Mouse (Mus musculus) heart, embryonic 10.5 days (tissue): ENCODE measurements at regions not wholly inside any gene's neighbourhood (a gene's known extent, or its start where the extent isn't known, plus 50 kb on each side); places are given as distances from the start of the nearest gene placed in this dataset.

Experiments used
- DNase-seq: peaks from one replicate; pipeline ENCODE4 v3.0.0-alpha.2; 2017; ENCODE audit warnings: low spot score
- H3K27ac ChIP-seq: fragments of 300-500 bp; sonication (generic); 2 replicates; pipeline ENCODE4 v1.5.1; 2016; ENCODE audit warnings: mild to moderate bottlenecking
- H3K27me3 ChIP-seq: fragments of 300-500 bp; sonication (generic); 2 replicates; pipeline ENCODE4 v1.6.1; 2016; ENCODE audit warnings: mild to moderate bottlenecking; ENCODE audit not compliant: poor library complexity, insufficient read depth, severe bottlenecking
- H3K36me3 ChIP-seq: fragments of 300-500 bp; sonication (generic); 2 replicates; pipeline ENCODE4 v1.6.1; 2016; ENCODE audit warnings: mild to moderate bottlenecking, moderate library complexity
- H3K4me1 ChIP-seq: fragments of 300-500 bp; sonication (generic); 2 replicates; pipeline ENCODE4 v1.6.1; 2016; ENCODE audit warnings: mild to moderate bottlenecking
- H3K4me3 ChIP-seq: fragments of 300-500 bp; sonication (generic); 2 replicates; pipeline ENCODE4 v1.5.1; 2016; ENCODE audit warnings: mild to moderate bottlenecking, moderate library complexity
- H3K9me3 ChIP-seq: fragments of 300-500 bp; sonication (generic); 2 replicates; pipeline ENCODE4 v1.6.1; 2016; ENCODE audit warnings: mild to moderate bottlenecking, moderate library complexity
- WGBS: fragments of 180-500 bp; shearing (Covaris S2); methylation state at CpG from one replicate; pipeline ENCODE4 v1.1.7; 2016; 5-methylcytosine and 5-hydroxymethylcytosine counted together

- no peak for DNase-seq
- H3K27me3 ChIP-seq = no peaks in the 10 kb centered on the region
- H3K4me1 ChIP-seq = peaks cover 7% of the 10 kb centered on the region
- no peaks in the 10 kb centered on the region for H3K36me3 ChIP-seq
- no peak overlapping the region for H3K4me3 ChIP-seq
- peak overlapping the region; percentile 31; the same call in 1 of the 2 replicates for H3K27ac ChIP-seq
- no peaks in the 10 kb centered on the region for H3K9me3 ChIP-seq
- 51% methylated on average over 4 of the region's 4 CpGs for WGBS
These were observed 329.2 kb upstream of the Nfe2l3 start for GRCm38 (mm10) chr6:51103236-51103635.

- no peak overlapping the region; the same call in 1 of the 2 replicates for H3K27ac ChIP-seq
- H3K27me3 ChIP-seq = no peaks in the 10 kb centered on the region
- no peaks in the 10 kb centered on the region for H3K36me3 ChIP-seq
- H3K4me1 ChIP-seq = peaks cover 14% of the 10 kb centered on the region
- H3K4me3 ChIP-seq = no peak overlapping the region
- WGBS = 84% methylated on average over 5 of the region's 5 CpGs
- H3K9me3 ChIP-seq = no peaks in the 10 kb centered on the region
- DNase-seq = no peak
These were observed 328.1 kb upstream of the Nfe2l3 start for GRCm38 (mm10) chr6:51104336-51104735.

GRCm38 (mm10) chr6:51108336-51108956, 324.0 kb upstream of the Nfe2l3 start:
- peak overlapping the region; percentile 8; the same call in 1 of the 2 replicates for H3K4me3 ChIP-seq
- no peaks in the 10 kb centered on the region for H3K27me3 ChIP-seq
- no peaks in the 10 kb centered on the region for H3K36me3 ChIP-seq
- peaks cover 10% of the 10 kb centered on the region for H3K4me1 ChIP-seq
- peak overlapping the region; percentile 80 for H3K27ac ChIP-seq
- peak; percentile 77 for DNase-seq
- 13% methylated on average over 8 of the region's 8 CpGs for WGBS
- no peaks in the 10 kb centered on the region for H3K9me3 ChIP-seq

GRCm38 (mm10) chr6:51110596-51110995, 321.9 kb upstream of the Nfe2l3 start:
- H3K27ac ChIP-seq = no peak overlapping the region
- DNase-seq = peak; percentile 55
- no peaks in the 10 kb centered on the region for H3K9me3 ChIP-seq
- H3K36me3 ChIP-seq = no peaks in the 10 kb centered on the region
- H3K4me3 ChIP-seq = no peak overlapping the region
- peaks cover 10% of the 10 kb centered on the region for H3K4me1 ChIP-seq
- WGBS = 91% methylated on average over 3 of the region's 3 CpGs
- no peaks in the 10 kb centered on the region for H3K27me3 ChIP-seq

GRCm38 (mm10) chr6:51114604-51115333, 317.7 kb upstream of the Nfe2l3 start:
- DNase-seq = no peak
- Histone ChIP-seq H3K4me1 (peaks cover 12% of the 10 kb centered on the region), H3K9me3 (no peaks in the 10 kb centered on the region), H3K27me3 (no peaks in the 10 kb centered on the region), H3K27ac (no peak overlapping the region), H3K4me3 (no peak overlapping the region), H3K36me3 (no peaks in the 10 kb centered on the region)
- WGBS = 81% methylated on average over 10 of the region's 10 CpGs

- no peak overlapping the region for H3K27ac ChIP-seq
- H3K9me3 ChIP-seq = no peaks in the 10 kb centered on the region
- H3K27me3 ChIP-seq = no peaks in the 10 kb centered on the region
- DNase-seq = no peak
- no peaks in the 10 kb centered on the region for H3K36me3 ChIP-seq
- H3K4me3 ChIP-seq = no peak overlapping the region
- H3K4me1 ChIP-seq = peaks cover 16% of the 10 kb centered on the region
- 63% methylated on average over 9 of the region's 9 CpGs for whole genome bisulfite sequencing
These were observed 313.5 kb upstream of the Nfe2l3 start for GRCm38 (mm10) chr6:51118833-51119535.

- Histone ChIP-seq H3K27me3 (no peaks in the 10 kb centered on the region), H3K9me3 (no peaks in the 10 kb centered on the region), H3K4me1 (peaks cover 16% of the 10 kb centered on the region), H3K4me3 (no peak overlapping the region), H3K36me3 (no peaks in the 10 kb centered on the region), H3K27ac (no peak overlapping the region)
- DNase-seq = no peak
- 79% methylated on average over 12 of the region's 12 CpGs for WGBS
These were observed 312.7 kb upstream of the Nfe2l3 start for GRCm38 (mm10) chr6:51119691-51120302.

- Histone ChIP-seq H3K36me3 (no peaks in the 10 kb centered on the region), H3K27ac (no peak overlapping the region), H3K4me1 (peaks cover 5% of the 10 kb centered on the region; the same call in 1 of the 2 replicates), H3K9me3 (no peaks in the 10 kb centered on the region), H3K4me3 (no peak overlapping the region), H3K27me3 (no peaks in the 10 kb centered on the region)
- 22% methylated on average over 5 of the region's 5 CpGs for WGBS
- DNase-seq = no peak
These were observed 309.5 kb upstream of the Nfe2l3 start for GRCm38 (mm10) chr6:51122941-51123340.

GRCm38 (mm10) chr6:51127851-51128250, 304.6 kb upstream of the Nfe2l3 start:
- Histone ChIP-seq H3K27ac (no peak overlapping the region), H3K27me3 (no peaks in the 10 kb centered on the region), H3K4me3 (no peak overlapping the region), H3K4me1 (peaks cover 2% of the 10 kb centered on the region; the same call in 1 of the 2 replicates), H3K36me3 (no peaks in the 10 kb centered on the region), H3K9me3 (no peaks in the 10 kb centered on the region)
- peak; percentile 27 for DNase-seq
- WGBS = 85% methylated on average over 6 of the region's 6 CpGs

GRCm38 (mm10) chr6:51129096-51129495, 303.4 kb upstream of the Nfe2l3 start:
- no peaks in the 10 kb centered on the region for H3K36me3 ChIP-seq
- DNase-seq = peak; percentile 35

GRCm38 (mm10) chr6:51129591-51129990, 302.9 kb upstream of the Nfe2l3 start:
- Histone ChIP-seq H3K36me3 (no peaks in the 10 kb centered on the region), H3K9me3 (no peaks in the 10 kb centered on the region), H3K4me3 (no peak overlapping the region), H3K27ac (no peak overlapping the region), H3K27me3 (no peaks in the 10 kb centered on the region), H3K4me1 (no peaks in the 10 kb centered on the region)
- peak; percentile 50 for DNase-seq
- WGBS = 84% methylated on average over 14 of the region's 14 CpGs

More at GRCm38 (mm10) chr6:51129096-51129495, 303.4 kb upstream of the Nfe2l3 start:
- H3K9me3 ChIP-seq = no peaks in the 10 kb centered on the region
- 92% methylated on average over 13 of the region's 13 CpGs for WGBS
- no peaks in the 10 kb centered on the region for H3K27me3 ChIP-seq
- no peak overlapping the region for H3K27ac ChIP-seq
- no peaks in the 10 kb centered on the region for H3K4me1 ChIP-seq
- no peak overlapping the region for H3K4me3 ChIP-seq

- no peaks in the 10 kb centered on the region for H3K36me3 ChIP-seq
- no peaks in the 10 kb centered on the region for H3K9me3 ChIP-seq
- WGBS = 42% methylated on average over 11 of the region's 11 CpGs
- no peak for DNase-seq
- peaks cover 4% of the 10 kb centered on the region for H3K27me3 ChIP-seq
- 0 out of 2 replicates have a peak overlapping the region, but pooled peaks have one; percentile 5 for H3K4me3 ChIP-seq
- H3K27ac ChIP-seq = 0 out of 2 replicates have a peak overlapping the region, but pooled peaks have one; percentile 13
- peaks cover 13% of the 10 kb centered on the region; the same call in 1 of the 2 replicates for H3K4me1 ChIP-seq
These were observed 287.7 kb upstream of the Nfe2l3 start for GRCm38 (mm10) chr6:51144762-51145161.
